Mouse (Mus musculus) olfactory bulb, adult 2 months (tissue): ENCODE measurements around the gene Stub1.
"Not testable (repeated sequence)": the region's sequence is repeated elsewhere in the genome, so short reads cannot be mapped to it uniquely, and the experiment has no call there.

Experiments used
- CTCF ChIP-seq: fragments of 200-500 bp; IDR thresholded peaks from 2 replicates; pipeline ENCODE4 v1.5.1; 2012; ENCODE audit warnings: low read depth, mild to moderate bottlenecking, low read length, moderate library complexity; ENCODE audit not compliant: insufficient read depth
- POLR2A ChIP-seq: fragments of 200-500 bp; IDR thresholded peaks from 2 replicates; pipeline ENCODE4 v1.6.1; 2012; ENCODE audit warnings: mild to moderate bottlenecking, low read depth, low read length, moderate library complexity; ENCODE audit not compliant: insufficient read depth

DNA sequence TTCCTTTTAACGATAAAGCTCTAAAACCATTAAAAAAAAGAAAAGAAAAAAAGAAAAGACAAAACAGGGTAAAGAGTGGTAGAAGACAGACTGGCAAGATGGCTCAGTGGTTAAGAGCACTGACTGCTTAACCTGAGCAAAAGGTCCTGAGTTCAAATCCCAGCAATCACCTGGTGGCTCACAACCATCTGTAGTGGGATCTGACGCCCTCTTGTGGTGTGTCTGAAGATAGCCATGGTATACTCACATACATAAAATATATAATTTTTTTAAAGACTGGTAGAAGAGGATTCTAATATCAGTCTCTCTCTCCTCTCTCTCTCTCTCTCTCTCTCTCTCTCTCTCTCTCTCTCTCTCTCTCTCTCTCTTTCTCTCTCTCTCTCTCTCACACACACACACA is 25.8 kb downstream of the Stub1 start:
- TF ChIP-seq CTCF, POLR2A: not testable (repeated sequence)
